Mouse (Mus musculus): Measurements from ENCODE around the gene Pus1.

DNA sequence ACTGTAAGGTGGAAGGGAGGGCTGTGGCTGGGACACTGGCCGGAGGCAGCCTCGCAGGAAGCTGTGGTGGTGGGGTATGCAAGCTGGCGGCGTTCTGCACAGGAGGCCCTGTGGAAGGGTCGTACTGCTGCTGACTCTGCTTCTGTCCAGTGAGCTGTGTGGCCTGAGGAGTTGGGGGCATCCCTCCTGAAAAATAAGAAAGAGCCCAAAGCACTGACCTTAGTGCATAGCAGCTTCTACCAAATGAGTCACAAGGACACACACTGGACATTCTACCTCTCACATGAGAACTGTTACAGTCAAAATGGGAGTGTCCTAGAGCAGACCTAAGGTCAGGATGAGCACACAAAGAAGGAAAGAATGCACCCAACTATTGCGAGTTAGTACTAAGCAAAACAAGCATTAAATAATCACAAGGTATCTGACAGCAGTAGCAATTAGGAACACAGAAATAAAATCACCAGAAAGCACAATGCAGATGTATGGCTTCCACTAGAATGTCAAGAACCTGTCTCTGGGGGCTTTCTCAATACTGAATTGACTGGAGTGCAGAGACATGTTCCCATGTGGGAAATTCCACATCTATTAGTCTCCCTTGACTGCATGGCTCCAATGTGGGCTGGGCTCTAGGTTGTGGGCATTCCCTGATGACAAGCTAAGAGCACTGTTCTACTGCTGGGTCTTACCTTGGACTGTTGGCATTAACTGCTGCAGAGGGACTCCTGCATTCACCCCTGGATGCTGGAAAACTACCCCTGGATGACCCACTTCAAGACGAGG lies 40.8 kb downstream of the Pus1 start:
- TF ChIP-seq CTCF (IDR thresholded peaks at IDR 0.05) (no peak), EP300 (IDR thresholded peaks at IDR 0.05) (no peak)
